Mouse (Mus musculus) macrophage (primary cell): ENCODE results near the gene Nedd1. TPM values are rescaled to one million over a fixed set of nuclear protein-coding genes. Genes with fewer than 3 reads are reported as not detected.

ENCODE experiments used
- H3K27ac ChIP-seq: fragments of 350-480 bp; formaldehyde crosslinking; 2 replicates; pipeline ENCODE4 v1.9.0; 2021
- H3K36me3 ChIP-seq: fragments of 350-480 bp; formaldehyde crosslinking; 2 replicates; pipeline ENCODE4 v1.9.0; 2021; ENCODE audit errors: inconsistent target
- H3K4me3 ChIP-seq: fragments of 350-480 bp; formaldehyde crosslinking; 2 replicates; pipeline ENCODE4 v1.9.0; 2021; ENCODE audit errors: inconsistent target
- H3K79me2 ChIP-seq: fragments of 350-480 bp; formaldehyde crosslinking; 2 replicates; pipeline ENCODE4 v1.9.0; 2021; ENCODE audit errors: inconsistent target
- polyA plus RNA-seq: library from polyadenylated mRNA; stranded (reverse); fragments of 250-400 nt; gene quantifications from 3 replicates; pipeline ENCODE4 v1.2.4, GENCODE M21; 2018; ENCODE audit warnings: inconsistent platforms

Gene Nedd1
- polyA plus RNA-seq, 1 experiment from 2014 or later, result 7.6 TPM

DNA sequence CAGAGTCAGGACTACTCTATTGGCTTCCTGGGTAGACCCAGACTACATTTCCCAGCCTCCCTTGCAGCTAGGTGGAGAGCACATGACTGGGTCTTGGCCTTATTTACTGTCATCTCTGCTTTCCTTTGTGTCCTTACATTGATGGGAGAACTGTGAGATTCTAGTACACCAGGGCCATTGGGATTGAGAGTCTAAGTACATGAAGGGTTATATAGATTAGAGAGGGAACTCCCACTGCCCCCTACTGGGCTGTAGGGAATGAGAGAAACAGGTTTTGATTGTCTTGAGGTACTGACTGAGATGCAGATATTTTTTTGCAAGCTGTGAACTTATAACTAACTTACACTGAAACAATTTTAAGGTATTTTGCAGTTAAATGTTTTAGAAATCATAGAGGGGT, 81.2 kb downstream of the Nedd1 start:
- Histone ChIP-seq H3K79me2 (no peaks in the 10 kb centered on the region), H3K4me3 (no peak overlapping the region), H3K27ac (no peak overlapping the region), H3K36me3 (no peaks in the 10 kb centered on the region)
